Mouse (Mus musculus) layer of hippocampus, postnatal 10 days (tissue): ENCODE measurements at regions not wholly inside any gene's neighbourhood (a gene's known extent, or its start where the extent isn't known, plus 50 kb on each side); places are given as distances from the start of the nearest gene placed in this dataset.

Source experiments
- DNase-seq, 2 experiments: peaks; one replicate each; pipeline ENCODE4 v3.0.0; 2021; ENCODE audit warnings: low spot score in 2 of 2

DNA sequence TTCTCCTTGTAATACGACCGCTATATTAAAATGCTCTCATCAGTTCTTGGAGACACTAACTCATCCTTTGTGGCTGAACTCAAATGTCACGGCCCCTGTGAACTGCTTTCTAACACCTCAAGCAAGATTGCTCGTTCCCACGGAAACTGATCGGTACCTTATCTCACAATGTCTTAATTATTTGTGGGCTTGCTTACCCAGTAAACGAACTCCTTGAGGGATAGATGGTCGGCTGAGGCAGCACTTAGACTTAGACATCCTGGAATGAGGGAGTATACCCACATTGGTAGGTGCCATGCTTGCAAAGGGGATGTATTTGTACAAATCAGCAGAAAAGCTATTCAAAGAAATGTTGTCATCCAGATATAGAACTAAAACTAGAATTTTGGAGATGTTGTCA, 92.9 kb upstream of the Rap1b start:
- no peak for DNase-seq

- DNase-seq = no peak
Measured at GRCm38 (mm10) chr10:117940441-117941265, 94.8 kb upstream of the Rap1b start.

DNA sequence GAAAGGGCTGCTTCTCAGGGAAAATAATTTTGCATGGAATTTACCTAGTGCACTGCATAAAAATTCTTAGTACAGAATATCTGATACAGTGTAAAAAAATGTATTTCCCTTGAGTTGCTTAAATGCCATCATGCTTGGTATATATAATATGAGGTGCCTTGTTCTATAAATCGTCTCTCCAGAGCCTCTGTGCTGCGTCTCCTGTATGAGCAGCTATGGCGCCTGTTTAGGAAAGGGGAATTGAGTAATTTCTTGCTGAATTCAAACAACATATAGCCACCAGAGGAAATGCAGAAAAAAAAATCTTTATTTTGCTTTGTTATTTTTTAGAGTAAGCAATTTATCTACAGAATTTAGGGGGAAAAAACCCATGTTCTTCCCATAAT, 95.4 kb upstream of the Rap1b start:
- no peak for DNase-seq

GRCm38 (mm10) chr10:117943702-117944307, 98.0 kb upstream of the Rap1b start:
- no peak for DNase-seq

DNA sequence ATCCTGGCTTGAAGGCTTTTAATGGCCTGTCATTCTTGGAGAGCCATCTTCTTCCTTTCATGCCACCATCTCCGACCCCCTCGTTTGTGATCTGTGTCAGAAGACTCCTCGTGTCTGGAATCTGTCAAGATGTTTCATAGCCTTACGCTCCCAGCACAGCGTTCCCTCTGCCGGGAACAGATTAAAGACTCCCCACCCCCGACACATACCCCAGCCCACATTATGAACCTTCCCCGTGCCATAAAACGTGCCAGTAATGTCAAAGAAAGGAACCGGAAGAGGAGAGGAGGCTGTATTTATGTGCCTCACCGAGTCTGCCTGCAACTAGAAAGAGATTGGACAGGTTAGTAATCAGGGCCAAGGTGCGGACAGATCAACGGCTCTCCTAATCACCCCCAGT, 101.4 kb upstream of the Rap1b start:
- no peak for DNase-seq

GRCm38 (mm10) chr10:117947911-117948310, 102.1 kb upstream of the Rap1b start:
- DNase-seq = no peak

DNA sequence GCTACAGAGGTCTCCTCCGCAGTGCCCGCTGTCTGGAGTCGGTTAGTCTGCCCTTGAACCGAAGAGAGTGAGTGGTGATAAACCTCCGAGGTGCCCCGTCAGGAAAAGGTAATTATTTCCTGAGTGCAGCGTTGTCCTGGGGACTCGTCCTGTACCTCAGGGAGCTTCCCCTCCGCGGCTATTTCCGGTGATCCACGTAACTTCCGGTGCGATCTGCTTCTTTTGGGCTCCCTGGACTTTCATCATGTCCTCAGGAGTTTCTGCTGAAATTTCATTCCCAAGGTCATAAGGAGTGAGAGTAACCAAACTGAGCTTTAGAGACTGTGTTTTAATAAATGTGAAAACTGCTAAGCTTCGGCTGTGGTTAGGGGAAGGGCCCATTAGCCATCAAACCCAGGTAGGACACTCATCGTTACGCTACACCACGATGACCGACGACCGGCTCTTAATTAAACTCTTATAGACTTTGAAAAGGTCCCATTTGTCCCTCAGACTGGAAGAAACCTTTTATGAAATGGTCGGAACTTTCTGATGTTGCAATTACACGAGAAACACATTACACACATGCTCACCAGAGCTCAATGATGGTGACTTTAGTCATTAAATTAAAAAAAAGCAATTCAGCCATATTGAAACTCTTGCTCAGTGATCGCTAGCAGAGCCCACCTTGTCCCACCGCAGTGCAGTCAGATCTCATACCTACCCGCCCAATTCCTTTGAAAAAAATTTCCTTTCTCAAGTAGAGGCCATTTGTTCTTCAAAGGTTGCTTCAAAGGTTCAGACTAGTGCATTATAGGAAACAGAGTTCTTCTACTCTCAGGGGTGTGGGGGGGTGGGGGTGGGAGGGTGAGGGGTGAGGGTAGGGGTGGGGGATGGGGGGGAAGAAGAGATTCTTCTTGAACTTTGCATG, 106.5 kb upstream of the Rap1b start:
- DNase-seq = no peak

DNA sequence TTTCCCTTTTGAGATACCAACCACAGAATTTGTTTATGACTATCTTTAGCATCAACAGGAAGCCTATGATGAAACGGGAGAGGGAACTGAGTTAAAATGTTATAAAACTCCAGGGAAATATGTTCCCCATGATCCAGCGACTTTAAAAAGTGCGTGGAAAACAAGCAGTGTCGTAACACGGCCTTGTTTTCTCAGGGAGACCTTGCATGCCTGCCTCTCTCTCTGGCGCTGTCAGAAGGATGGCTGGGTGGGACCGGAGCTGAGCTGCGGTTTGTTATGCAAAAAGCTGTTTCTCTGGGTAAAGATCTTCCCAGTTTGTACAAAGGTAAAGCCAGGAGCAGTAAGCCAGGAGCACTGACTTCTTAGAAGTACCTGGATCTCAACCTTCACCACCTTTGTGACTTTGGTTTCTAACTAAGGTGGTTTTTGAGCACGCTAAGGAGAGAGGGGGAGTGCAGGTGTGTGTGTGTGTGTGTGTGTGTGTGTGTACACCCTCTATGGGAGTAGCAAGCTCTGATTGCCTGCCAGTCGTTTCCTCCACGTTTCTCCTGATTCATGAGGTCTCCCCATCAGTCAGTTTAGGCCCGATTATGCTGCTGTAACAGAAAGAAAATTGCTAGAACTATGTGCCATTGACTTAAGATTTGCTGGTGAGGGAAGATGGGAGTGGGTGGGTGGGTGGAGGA, 107.3 kb upstream of the Rap1b start:
- no peak for DNase-seq

GRCm38 (mm10) chr10:117956174-117956950, 110.5 kb upstream of the Rap1b start:
- DNase-seq = no peak

DNA sequence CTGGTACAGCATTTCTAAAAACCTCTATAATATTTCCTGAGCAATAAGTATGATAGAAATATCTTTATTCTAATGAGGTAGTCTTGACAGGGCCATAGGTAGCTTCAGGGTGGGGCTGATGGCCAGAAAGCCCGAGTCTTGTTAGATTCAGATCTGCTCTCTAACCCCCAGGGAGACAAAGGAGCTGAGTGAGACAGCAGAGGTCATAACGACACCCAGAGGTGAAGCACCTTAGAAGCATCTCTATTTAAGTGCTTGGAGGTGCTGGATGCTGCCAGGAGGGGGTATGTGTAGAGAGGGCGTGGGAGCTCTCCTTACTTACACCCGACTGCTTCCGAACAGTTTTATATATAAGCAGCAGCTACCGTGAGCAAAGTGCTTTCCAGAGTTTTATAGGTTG, 128.9 kb upstream of the Rap1b start:
- no peak for DNase-seq

DNA sequence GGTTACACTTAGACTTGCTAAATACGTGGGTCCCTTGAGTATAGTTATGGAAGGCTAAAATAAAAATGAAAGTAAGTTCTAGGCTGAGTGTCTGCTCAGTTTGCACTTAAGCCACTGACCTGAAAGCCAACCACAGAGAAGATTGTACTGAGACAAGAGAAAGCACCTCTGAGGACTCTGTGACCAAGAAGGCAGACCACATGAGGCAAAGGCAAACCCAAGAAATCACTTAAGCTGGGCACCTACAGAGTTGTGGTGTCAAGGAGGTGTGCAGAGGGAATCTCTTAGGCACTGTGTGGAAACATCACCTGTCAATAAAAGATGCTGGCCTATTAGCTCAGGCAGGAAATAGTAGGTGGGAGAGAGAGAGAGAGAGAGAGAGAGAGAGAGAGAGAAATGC, 129.6 kb upstream of the Rap1b start:
- DNase-seq = no peak

DNA sequence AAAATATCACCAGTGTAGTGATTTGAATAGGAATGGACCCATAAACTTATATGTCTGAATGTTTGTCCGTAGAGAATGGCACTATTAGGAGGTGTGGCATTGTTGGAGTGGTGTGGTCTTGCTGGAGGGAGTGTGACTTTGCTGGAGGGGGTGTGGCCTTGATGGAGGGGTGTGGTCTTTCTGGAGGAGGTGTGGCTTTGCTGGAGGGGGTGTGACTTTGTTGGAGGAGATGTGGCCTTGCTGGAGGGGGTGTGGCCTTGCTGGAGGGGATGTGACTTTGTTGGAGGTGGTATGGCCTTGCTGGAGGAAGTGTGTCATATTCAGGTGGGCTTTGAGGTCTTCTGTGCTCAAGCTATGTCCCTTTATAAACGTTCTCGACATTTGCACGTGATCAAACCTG, 133.3 kb upstream of the Rap1b start:
- DNase-seq = no peak

DNA sequence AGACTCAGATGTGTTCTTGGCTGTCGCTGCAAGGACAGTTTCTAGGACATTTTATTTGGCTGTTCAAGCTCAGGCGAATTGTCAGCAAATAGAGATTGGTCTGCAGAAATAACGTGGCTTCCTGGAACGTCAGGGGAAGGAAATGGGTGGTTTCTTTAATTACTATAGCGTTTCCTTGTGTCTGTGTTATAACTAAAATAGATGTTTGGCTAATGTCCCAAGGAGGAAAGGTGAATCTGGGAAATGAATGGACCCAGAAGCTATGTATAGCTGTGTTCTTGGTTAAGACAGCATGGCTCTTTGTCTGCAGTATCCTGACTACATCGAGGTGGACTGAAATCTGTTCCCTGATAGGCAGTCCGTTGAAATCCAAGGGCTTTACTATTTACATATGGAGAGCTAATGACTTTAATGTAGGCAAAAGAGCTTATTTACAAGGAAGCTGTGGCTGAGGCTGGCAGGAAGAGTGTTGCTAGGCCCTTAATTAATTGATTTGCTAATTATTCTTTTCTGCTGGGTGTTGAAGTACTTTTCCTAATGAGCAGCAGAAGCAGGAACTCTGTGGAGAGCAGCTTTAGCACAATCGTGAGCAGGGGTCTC, 136.9 kb upstream of the Rap1b start:
- no peak for DNase-seq

- no peak for DNase-seq
Measured at GRCm38 (mm10) chr10:117983271-117983670, 137.4 kb upstream of the Rap1b start.

DNA sequence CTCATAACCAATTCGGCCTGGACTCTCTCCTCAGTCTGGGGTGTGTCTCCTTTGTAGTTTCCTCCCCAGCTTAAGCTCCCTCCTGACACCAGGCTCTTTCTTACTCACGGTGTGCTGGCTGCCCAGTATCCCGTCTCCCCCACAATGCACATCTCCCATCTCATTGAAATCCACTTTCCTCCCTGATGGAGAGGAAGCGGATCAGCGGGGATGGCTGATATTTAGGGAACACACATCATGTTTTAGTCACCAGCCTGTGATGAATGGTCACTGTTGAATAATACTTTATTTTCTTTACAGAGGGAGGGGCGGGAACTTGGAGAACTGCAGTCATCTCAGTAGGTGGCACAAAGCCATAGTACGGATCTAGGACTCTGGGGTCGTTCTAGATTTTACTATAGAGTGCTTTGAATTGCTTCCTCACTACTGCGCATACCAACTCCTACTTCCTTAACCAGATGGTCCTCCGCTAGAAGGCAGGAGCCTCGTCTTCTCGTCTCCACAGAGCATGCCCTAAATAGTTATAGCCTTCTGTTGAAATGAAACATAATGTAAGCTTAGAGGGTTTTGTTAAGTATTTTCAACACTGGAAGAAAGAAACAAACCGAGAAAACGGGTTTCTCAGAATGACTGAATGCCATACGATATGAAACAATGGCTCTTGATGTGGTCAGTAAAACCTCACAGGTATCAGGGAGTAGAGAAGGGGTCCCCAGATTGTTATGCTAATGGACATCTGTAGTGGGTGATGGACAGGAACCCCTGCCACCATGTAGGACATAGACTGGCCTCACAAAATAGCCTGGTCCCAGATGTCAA, 139.2 kb upstream of the Rap1b start:
- DNase-seq = no peak

GRCm38 (mm10) chr10:117987620-117988019, 141.8 kb upstream of the Rap1b start:
- no peak for DNase-seq

DNA sequence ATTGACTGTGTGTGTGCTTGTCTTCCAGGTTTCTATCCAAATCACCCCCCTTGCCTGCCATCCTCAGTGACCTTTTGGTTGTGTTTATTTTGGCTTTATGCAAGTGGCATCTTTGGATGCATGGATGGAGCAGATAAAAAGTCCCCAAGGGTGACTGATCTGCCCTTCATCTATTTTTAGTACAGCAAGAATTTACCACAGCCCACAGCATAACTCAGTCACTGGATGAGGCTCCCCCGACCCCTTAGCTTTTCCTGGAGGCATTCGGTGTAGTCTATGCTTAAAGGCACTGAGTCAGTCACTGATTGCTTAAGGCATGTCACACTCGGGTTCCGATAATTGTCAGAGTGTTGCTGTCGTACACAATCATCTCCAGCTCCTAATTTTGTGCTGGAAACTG, 142.2 kb upstream of the Rap1b start:
- DNase-seq = no peak

DNA sequence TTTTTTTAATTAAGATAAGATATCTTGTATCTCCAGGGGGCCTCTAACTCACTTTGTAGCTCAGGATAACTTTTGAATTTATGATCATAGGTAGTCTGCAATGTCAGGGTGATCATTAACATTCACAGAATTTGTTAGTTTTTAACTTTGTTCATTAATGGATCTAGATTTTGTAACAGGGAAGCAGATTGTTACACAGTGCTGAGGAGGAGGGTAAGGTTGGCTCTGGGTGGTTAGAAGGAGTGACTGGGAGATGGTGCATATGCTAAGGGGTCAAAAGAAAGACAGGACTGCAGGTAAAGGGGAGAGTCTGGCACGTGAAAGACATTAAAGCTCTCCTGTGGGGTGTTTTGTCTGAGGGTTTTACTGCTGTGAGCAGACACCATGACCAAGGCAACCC, 145.3 kb upstream of the Rap1b start:
- no peak for DNase-seq

DNA sequence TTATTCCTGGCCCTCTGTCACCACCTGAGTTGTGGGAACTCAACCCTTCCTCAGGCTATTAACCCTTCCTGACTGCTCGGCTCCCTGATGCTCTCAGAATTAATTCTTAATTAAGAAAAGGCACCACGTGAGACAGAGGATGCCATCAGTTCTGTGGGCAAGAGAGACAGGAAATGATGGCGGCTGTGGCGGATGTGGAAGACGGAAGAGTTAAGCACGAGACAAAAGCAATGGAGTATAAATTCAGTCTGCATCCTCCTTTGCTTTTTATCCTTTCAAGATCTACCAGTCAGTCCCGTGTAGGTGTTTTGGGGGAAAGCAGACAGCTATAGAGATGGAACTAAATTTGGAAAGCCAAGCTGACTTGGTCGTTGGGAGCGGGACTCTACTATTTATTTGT, 146.5 kb upstream of the Rap1b start:
- no peak for DNase-seq
